Mouse (Mus musculus): ENCODE results near the gene Camta2.

GRCm38 (mm10) chr11:70663957-70664356 is 23.9 kb downstream of the Camta2 start:
- no peak for TF ChIP-seq POLR2A (IDR thresholded peaks at IDR 0.05; ENCODE audit: borderline replicate concordance, low read depth, low read length)
- no peak for TF ChIP-seq CTCF (IDR thresholded peaks at IDR 0.05; ENCODE audit: low read depth, low read length)

Data from bone marrow macrophage, adult 2 months (primary cell).